Mouse (Mus musculus): ENCODE measurements at regions not wholly inside any gene's neighbourhood (a gene's known extent, or its start where the extent isn't known, plus 50 kb on each side); places are given as distances from the start of the nearest gene placed in this dataset.
A peak's percentile ranks its signal among the peaks of the same experiment; 100 is the strongest.

DNA sequence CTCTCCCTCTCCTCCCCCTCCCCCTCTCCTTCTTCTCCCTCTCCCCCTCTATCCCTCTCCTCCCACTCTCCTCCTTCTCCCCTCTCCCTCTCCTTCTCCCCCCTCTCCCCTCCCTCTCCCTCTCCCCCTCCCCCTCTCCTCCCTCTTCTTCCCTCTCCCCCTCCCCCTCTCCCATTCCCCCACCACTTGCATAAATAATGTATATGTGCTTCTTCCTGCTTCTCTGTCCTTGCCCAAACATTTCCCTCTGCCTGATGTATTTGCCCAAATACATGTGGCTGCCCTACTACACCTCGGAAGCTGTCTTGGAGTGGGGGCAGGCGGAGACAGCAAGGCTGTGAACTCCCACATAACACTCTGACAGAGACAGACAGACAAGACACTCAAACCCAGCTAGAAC is 149.2 kb upstream of the Rybp start:
- Histone ChIP-seq H3K4me3 (ENCODE audit: low read length) (no peak overlapping the region), H3K9ac (ENCODE audit: low read depth, low read length) (no peak overlapping the region), H3K27ac (ENCODE audit: low read depth, low read length) (no peak overlapping the region), H3K9me3 (ENCODE audit: control insufficient read depth, low read length) (no peaks in the 10 kb centered on the region), H3K36me3 (ENCODE audit: control insufficient read depth, insufficient read depth, low read length) (no peaks in the 10 kb centered on the region), H3K4me2 (replicated peaks; ENCODE audit: low read depth, low read length) (no peak overlapping the region), H3K4me1 (ENCODE audit: control insufficient read depth, insufficient read depth, low read length) (peaks cover 21% of the 10 kb centered on the region), H3K27me3 (ENCODE audit: control insufficient read depth, insufficient read depth, low read length) (peaks cover 9% of the 10 kb centered on the region)
- no peak for ATAC-seq (ENCODE audit: low FRiP score, low TSS enrichment)
- 27% methylated on average over 2 of the region's 2 CpGs for WGBS

DNA sequence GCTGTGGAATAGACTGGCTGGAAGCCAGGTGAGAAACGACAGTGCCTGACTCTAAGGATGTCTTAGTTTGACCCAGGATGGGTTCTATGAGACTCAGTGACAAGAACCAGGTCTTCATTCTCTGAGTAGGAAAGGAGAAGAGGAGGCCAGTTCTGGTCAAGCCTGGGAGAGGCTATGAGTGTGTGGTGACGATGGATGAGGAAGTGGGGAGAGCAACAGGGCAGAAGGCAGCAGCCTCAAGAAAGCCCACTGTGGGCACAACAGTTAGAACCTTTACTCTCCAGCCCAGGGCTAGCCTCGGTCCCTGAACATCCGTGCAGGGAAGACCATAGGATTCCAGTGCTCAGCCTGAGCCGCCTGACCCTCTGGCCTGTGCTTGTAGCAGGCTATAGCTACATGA is 147.9 kb upstream of the Rybp start:
- 74% methylated on average over 5 of the region's 5 CpGs for whole genome bisulfite sequencing
- peaks cover 21% of the 10 kb centered on the region for H3K4me1 ChIP-seq (ENCODE audit: control insufficient read depth, insufficient read depth, low read length)
- no peak overlapping the region for H3K4me3 ChIP-seq (ENCODE audit: low read length)
- H3K9ac ChIP-seq (ENCODE audit: low read depth, low read length), result no peak overlapping the region
- no peak for ATAC-seq (ENCODE audit: low FRiP score, low TSS enrichment)
- H3K27me3 ChIP-seq (ENCODE audit: control insufficient read depth, insufficient read depth, low read length), result peaks cover 5% of the 10 kb centered on the region
- no peak overlapping the region for H3K27ac ChIP-seq (ENCODE audit: low read depth, low read length)
- no peaks in the 10 kb centered on the region for H3K36me3 ChIP-seq (ENCODE audit: control insufficient read depth, insufficient read depth, low read length)
- no peak overlapping the region for H3K4me2 ChIP-seq (replicated peaks; ENCODE audit: low read depth, low read length)
- H3K9me3 ChIP-seq (ENCODE audit: control insufficient read depth, low read length), result no peaks in the 10 kb centered on the region

DNA sequence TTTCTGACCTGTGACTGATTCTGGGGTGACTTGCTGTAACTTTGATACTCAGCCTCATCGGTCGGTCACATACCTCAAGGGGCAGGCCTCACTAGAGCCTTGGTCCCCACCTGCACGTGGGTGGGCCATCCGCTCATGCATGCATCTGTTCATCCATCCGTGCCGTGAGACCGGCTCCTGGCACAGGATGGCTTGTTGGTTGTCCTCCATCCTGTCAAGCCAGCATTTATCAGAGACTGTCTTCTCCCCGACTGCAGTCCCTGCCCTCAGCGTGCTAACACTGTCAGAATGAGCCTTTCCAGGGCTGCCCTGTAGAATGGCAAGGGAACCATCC is 146.2 kb upstream of the Rybp start:
- Histone ChIP-seq H3K27ac (ENCODE audit: low read depth, low read length) (no peak overlapping the region), H3K36me3 (ENCODE audit: control insufficient read depth, insufficient read depth, low read length) (no peaks in the 10 kb centered on the region), H3K4me1 (ENCODE audit: control insufficient read depth, insufficient read depth, low read length) (peaks cover 17% of the 10 kb centered on the region), H3K4me3 (ENCODE audit: low read length) (no peak overlapping the region), H3K9ac (ENCODE audit: low read depth, low read length) (no peak overlapping the region), H3K27me3 (ENCODE audit: control insufficient read depth, insufficient read depth, low read length) (no peaks in the 10 kb centered on the region; the same call in 1 of the 2 replicates), H3K4me2 (replicated peaks; ENCODE audit: low read depth, low read length) (no peak overlapping the region), H3K9me3 (ENCODE audit: control insufficient read depth, low read length) (no peaks in the 10 kb centered on the region)
- 33% methylated on average over 9 of the region's 9 CpGs for WGBS
- ATAC-seq (ENCODE audit: low FRiP score, low TSS enrichment), result peak; percentile 66

DNA sequence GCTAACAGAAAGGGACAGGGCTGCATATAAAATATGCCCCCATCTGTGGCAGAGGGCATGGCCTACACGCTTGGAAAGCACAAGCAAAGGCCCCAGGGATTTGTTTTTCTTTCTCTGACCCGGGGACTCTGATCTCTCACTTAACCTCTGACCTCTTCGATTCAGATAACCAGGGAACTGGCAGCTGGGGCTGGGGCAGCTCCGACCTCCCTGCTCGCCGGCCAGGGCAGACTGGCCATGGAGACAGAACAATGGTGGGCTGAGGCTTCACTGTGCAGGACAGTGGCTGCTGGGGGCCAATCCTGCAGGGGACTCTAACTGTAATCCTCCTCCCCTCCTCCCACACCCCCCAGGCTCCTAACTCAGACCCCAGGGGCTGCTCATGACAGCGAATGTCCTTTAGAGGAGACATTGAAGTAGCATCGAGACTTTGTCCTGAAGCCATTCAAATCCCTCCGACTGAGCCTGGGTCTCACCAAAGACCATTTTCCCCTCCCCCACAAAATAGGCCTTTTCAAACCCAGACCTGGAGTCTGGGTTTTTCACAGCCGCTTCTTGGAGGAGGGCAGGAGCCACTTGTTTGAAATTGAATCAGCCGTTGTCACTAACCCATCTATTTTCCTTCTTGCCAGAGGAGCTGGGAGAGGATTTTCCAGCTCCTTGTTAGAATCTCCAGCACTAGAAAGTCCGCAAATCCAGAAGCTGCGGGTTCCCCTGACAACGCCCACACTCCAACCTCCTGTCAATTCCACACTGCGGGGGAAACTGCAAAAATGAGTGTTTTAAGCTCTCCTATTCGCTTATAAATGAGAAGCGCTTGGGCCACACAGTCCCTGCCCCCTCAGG is 145.6 kb upstream of the Rybp start:
- no peaks in the 10 kb centered on the region for H3K36me3 ChIP-seq (ENCODE audit: control insufficient read depth, insufficient read depth, low read length)
- peak; percentile 63 for ATAC-seq (ENCODE audit: low FRiP score, low TSS enrichment)
- H3K27ac ChIP-seq (ENCODE audit: low read depth, low read length), result no peak overlapping the region
- no peaks in the 10 kb centered on the region for H3K9me3 ChIP-seq (ENCODE audit: control insufficient read depth, low read length)
- WGBS, result 17% methylated on average over 17 of the region's 17 CpGs
- H3K4me1 ChIP-seq (ENCODE audit: control insufficient read depth, insufficient read depth, low read length), result peaks cover 17% of the 10 kb centered on the region
- H3K4me2 ChIP-seq (replicated peaks; ENCODE audit: low read depth, low read length), result no peak overlapping the region
- H3K27me3 ChIP-seq (ENCODE audit: control insufficient read depth, insufficient read depth, low read length), result no peaks in the 10 kb centered on the region; the same call in 1 of the 2 replicates
- peak overlapping the region; percentile 28; the same call in 1 of the 2 replicates for H3K9ac ChIP-seq (ENCODE audit: low read depth, low read length)
- H3K4me3 ChIP-seq (ENCODE audit: low read length), result no peak overlapping the region

DNA sequence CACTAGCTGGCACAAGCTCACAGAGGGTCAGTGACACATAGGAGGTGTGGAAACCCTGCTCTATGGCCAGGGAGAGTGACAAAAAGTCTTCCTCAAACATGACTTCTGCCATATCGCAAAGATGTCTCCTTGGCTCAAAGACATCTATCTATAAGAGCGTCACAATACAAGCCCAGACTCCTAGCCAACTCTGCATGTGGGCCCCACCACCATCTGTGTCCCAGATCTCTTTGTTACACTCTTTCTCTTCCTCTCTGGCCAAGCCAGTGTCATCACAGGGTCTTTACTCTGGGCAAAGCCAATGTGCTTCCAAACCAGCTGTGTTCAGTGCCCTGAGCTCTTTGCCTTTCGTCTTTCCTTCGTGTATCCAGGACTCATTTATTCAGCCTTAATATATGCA is 143.0 kb upstream of the Rybp start:
- no peaks in the 10 kb centered on the region for H3K9me3 ChIP-seq (ENCODE audit: control insufficient read depth, low read length)
- H3K9ac ChIP-seq (ENCODE audit: low read depth, low read length), result no peak overlapping the region
- no peak overlapping the region for H3K4me3 ChIP-seq (ENCODE audit: low read length)
- ATAC-seq (ENCODE audit: low FRiP score, low TSS enrichment), result no peak
- 89% methylated on average over 4 of the region's 4 CpGs for WGBS
- no peak overlapping the region for H3K4me2 ChIP-seq (replicated peaks; ENCODE audit: low read depth, low read length)
- H3K36me3 ChIP-seq (ENCODE audit: control insufficient read depth, insufficient read depth, low read length), result no peaks in the 10 kb centered on the region
- no peak overlapping the region for H3K27ac ChIP-seq (ENCODE audit: low read depth, low read length)
- H3K27me3 ChIP-seq (ENCODE audit: control insufficient read depth, insufficient read depth, low read length), result no peaks in the 10 kb centered on the region
- peaks cover 17% of the 10 kb centered on the region for H3K4me1 ChIP-seq (ENCODE audit: control insufficient read depth, insufficient read depth, low read length)

DNA sequence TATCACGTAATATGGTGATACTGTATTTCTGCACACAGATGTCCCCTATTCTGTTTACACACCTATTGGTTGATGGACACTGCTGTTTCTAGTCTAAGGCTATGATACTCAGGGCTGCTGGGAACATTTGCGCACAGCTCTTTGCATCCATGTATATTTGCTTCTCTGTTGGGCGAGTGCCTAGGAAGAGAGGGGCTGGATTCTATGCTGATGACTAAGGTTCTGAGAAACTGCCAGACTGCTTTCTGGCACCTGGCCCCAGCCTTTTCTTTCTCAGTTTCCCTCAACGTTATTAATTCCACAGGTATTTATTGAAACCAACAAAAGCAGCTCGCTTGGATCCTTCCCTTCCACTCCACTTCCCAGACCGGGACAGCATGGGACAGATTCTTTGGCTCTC is 142.2 kb upstream of the Rybp start:
- H3K9me3 ChIP-seq (ENCODE audit: control insufficient read depth, low read length), result no peaks in the 10 kb centered on the region
- no peak overlapping the region for H3K27ac ChIP-seq (ENCODE audit: low read depth, low read length)
- no peaks in the 10 kb centered on the region for H3K27me3 ChIP-seq (ENCODE audit: control insufficient read depth, insufficient read depth, low read length)
- H3K4me3 ChIP-seq (ENCODE audit: low read length), result no peak overlapping the region
- peaks cover 17% of the 10 kb centered on the region for H3K4me1 ChIP-seq (ENCODE audit: control insufficient read depth, insufficient read depth, low read length)
- no peak overlapping the region for H3K9ac ChIP-seq (ENCODE audit: low read depth, low read length)
- no peak for ATAC-seq (ENCODE audit: low FRiP score, low TSS enrichment)
- WGBS, result 90% methylated on average over 6 of the region's 6 CpGs
- no peak overlapping the region for H3K4me2 ChIP-seq (replicated peaks; ENCODE audit: low read depth, low read length)
- H3K36me3 ChIP-seq (ENCODE audit: control insufficient read depth, insufficient read depth, low read length), result no peaks in the 10 kb centered on the region

DNA sequence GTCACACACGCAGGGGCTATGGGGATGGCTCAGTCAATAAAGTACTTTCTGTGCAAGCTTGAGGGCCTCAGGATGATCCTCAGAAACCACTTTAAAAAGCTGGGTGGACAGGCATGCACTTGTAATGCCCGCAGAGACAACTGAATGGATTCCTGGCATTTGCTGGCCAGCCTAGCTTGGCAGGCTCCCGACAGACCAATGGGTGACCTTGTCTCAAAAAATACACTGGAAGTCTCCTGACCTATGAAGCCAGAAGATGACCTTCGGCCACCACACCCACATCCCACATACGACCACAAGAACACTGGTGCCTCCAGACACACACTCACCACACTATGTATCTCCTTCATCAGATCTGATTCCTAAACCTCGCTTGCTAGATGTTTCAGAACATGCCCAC is 141.5 kb upstream of the Rybp start:
- Histone ChIP-seq H3K4me3 (ENCODE audit: low read length) (no peak overlapping the region), H3K9me3 (ENCODE audit: control insufficient read depth, low read length) (no peaks in the 10 kb centered on the region), H3K36me3 (ENCODE audit: control insufficient read depth, insufficient read depth, low read length) (no peaks in the 10 kb centered on the region), H3K27ac (ENCODE audit: low read depth, low read length) (no peak overlapping the region), H3K27me3 (ENCODE audit: control insufficient read depth, insufficient read depth, low read length) (no peaks in the 10 kb centered on the region), H3K4me2 (replicated peaks; ENCODE audit: low read depth, low read length) (no peak overlapping the region), H3K9ac (ENCODE audit: low read depth, low read length) (no peak overlapping the region), H3K4me1 (ENCODE audit: control insufficient read depth, insufficient read depth, low read length) (peaks cover 16% of the 10 kb centered on the region)
- 73% methylated on average over 6 of the region's 6 CpGs for WGBS
- no peak for ATAC-seq (ENCODE audit: low FRiP score, low TSS enrichment)

DNA sequence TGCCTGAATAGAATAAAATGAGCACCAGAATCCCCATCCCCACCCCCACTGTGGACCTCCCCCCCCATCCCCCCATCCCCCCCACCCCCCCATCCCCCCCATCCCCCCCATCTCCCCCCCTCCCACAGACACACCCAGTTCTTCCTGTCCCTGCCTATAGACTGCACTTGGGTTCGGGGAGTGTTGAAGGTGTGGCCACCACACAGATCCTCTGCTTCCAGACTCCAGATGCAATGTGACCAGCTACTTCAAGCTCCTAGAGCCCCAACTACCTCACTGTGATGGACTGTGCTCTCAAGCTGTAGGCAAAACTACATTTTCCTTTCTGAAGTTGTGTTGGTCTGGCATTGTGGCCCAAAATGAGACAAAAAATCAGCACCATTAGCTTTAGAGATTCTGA is 138.3 kb upstream of the Rybp start:
- Histone ChIP-seq H3K27ac (ENCODE audit: low read depth, low read length) (no peak overlapping the region), H3K4me3 (ENCODE audit: low read length) (no peak overlapping the region), H3K27me3 (ENCODE audit: control insufficient read depth, insufficient read depth, low read length) (no peaks in the 10 kb centered on the region), H3K9me3 (ENCODE audit: control insufficient read depth, low read length) (no peaks in the 10 kb centered on the region), H3K9ac (ENCODE audit: low read depth, low read length) (no peak overlapping the region), H3K4me1 (ENCODE audit: control insufficient read depth, insufficient read depth, low read length) (no peaks in the 10 kb centered on the region), H3K36me3 (ENCODE audit: control insufficient read depth, insufficient read depth, low read length) (no peaks in the 10 kb centered on the region), H3K4me2 (replicated peaks; ENCODE audit: low read depth, low read length) (no peak overlapping the region)
- 63% methylated on average over 1 of the region's 1 CpGs for WGBS
- ATAC-seq (ENCODE audit: low FRiP score, low TSS enrichment), result no peak

DNA sequence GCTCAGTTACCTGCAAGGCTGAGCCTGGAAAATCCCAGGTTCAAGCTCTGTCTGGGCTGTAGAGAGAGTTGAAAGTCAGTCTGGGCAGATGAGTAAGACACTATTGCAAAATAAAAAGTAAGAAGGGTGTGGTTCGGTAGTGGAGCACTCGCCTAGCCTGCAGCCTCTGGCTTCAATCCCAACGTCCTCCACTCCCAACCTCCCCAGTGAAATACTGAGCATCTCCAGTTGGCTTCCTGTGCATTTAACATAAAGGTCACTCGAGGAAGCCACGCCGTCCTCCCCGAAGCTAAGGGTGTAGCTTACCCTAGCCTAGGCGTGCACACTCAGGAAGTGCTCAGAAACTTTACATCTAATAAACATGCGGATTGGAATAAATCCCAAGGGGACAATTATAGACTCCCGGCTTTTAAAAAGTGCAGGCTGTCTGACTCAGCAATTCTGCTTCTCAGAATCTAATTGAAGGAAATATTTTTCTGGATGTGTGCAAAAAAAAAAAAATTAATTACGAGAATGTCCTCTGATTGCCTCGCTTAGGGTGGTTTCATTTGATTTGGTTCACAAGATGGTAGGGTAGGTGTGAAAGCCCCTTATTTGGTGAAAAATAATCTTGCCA is 137.6 kb upstream of the Rybp start:
- WGBS, result 52% methylated on average over 12 of the region's 12 CpGs
- Histone ChIP-seq H3K4me3 (ENCODE audit: low read length) (no peak overlapping the region), H3K27ac (ENCODE audit: low read depth, low read length) (no peak overlapping the region), H3K9me3 (ENCODE audit: control insufficient read depth, low read length) (no peaks in the 10 kb centered on the region), H3K4me1 (ENCODE audit: control insufficient read depth, insufficient read depth, low read length) (no peaks in the 10 kb centered on the region), H3K27me3 (ENCODE audit: control insufficient read depth, insufficient read depth, low read length) (no peaks in the 10 kb centered on the region), H3K36me3 (ENCODE audit: control insufficient read depth, insufficient read depth, low read length) (no peaks in the 10 kb centered on the region), H3K9ac (ENCODE audit: low read depth, low read length) (no peak overlapping the region), H3K4me2 (replicated peaks; ENCODE audit: low read depth, low read length) (no peak overlapping the region)
- no peak for ATAC-seq (ENCODE audit: low FRiP score, low TSS enrichment)

Measured in kidney, embryonic 14.5 days (tissue).